Mouse (Mus musculus) limb, embryonic 11.5 days (tissue): ENCODE results near the gene Hras. TPM values are rescaled to one million over a fixed set of nuclear protein-coding genes. Genes with fewer than 3 reads are reported as not detected.
A peak's percentile ranks its signal among the peaks of the same experiment; 100 is the strongest.

ENCODE experiments used
- ATAC-seq: fragments of 200-750 bp; cut with Nextera tagmentation; 2 replicates; pipeline ENCODE4 v1.8.0; 2017; ENCODE audit warnings: low read depth; ENCODE audit not compliant: insufficient number of reproducible peaks, low FRiP score, low TSS enrichment
- DNase-seq: peaks from one replicate; pipeline ENCODE4 v3.0.0-alpha.2; 2015; ENCODE audit warnings: low spot score
- H3K27ac ChIP-seq: fragments of 300-500 bp; sonication (generic); replicated peaks from 2 replicates; pipeline ENCODE4 v1.5.1; 2014; ENCODE audit warnings: low read depth, mild to moderate bottlenecking, low read length
- H3K27me3 ChIP-seq: fragments of 300-500 bp; sonication (generic); 2 replicates; pipeline ENCODE4 v1.6.1; 2014; ENCODE audit warnings: mild to moderate bottlenecking, low read length, mixed read lengths; ENCODE audit not compliant: control insufficient read depth, insufficient read depth
- H3K36me3 ChIP-seq: fragments of 300-500 bp; sonication (generic); 2 replicates; pipeline ENCODE4 v1.6.1; 2014; ENCODE audit warnings: mild to moderate bottlenecking, low read length, moderate library complexity, mixed read lengths; ENCODE audit not compliant: control insufficient read depth, insufficient read depth
- H3K4me1 ChIP-seq: fragments of 300-500 bp; sonication (generic); 2 replicates; pipeline ENCODE4 v1.6.1; 2014; ENCODE audit warnings: low read length, mixed read lengths; ENCODE audit not compliant: control insufficient read depth, insufficient read depth
- H3K4me2 ChIP-seq: fragments of 300-500 bp; sonication (generic); 2 replicates; pipeline ENCODE4 v1.6.1; 2014; ENCODE audit warnings: low read depth, mild to moderate bottlenecking, moderate library complexity; ENCODE audit not compliant: severe bottlenecking
- H3K4me3 ChIP-seq: fragments of 300-500 bp; sonication (generic); 2 replicates; pipeline ENCODE4 v1.5.1; 2014; ENCODE audit warnings: low read depth, low read length
- H3K9ac ChIP-seq: fragments of 300-500 bp; sonication (generic); 2 replicates; pipeline ENCODE4 v1.6.1; 2014; ENCODE audit warnings: mild to moderate bottlenecking, low read length
- H3K9me3 ChIP-seq: fragments of 300-500 bp; sonication (generic); 2 replicates; pipeline ENCODE4 v1.6.1; 2016; ENCODE audit warnings: low read length; ENCODE audit not compliant: control insufficient read depth
- WGBS: fragments of 180-500 bp; shearing (Covaris S2); extraction: QIAGEN DNeasy Blood & Tissue Kit; methylation state at CpG from one replicate; pipeline ENCODE4 v1.1.7; 2014; 5-methylcytosine and 5-hydroxymethylcytosine counted together
- polyA plus RNA-seq: library from polyadenylated mRNA; unstranded; fragments of >200 nt; fragmentation: Nextera tagmentation; extraction: Ambion mirVana; gene quantifications from 2 replicates; pipeline ENCODE4 v1.2.1, GENCODE M21; 2014

Gene Hras
- polyA plus RNA-seq, 1 experiment from 2014 or later, result 98.7 TPM

DNA sequence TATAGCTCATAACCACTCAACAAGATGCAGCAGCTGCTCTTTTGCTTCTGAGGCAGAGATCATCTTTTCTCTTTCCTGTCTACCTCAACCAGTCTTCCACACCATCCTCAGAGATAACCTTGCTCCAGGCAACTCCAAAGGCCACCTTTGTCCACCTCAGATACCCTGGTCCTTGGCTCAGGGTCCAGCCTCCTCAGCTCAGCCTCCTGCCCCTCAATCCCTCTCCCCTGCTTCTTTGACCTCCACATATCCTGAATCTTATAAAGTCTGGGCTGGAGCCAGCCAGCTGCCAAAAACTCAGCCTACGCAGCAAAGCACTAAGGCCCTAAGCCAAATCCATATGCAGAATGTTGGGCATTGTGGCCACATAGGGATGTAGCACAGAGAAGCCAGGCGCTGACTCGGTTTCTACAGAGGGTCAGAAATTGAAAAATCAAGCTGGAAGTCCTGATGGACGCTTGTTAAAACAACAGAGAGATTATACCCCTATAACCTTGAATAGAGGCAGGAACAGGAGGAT is 29.0 kb upstream of the Hras start:
- no peak overlapping the region for H3K9ac ChIP-seq
- DNase-seq, result no peak
- no peaks in the 10 kb centered on the region; the same call in 1 of the 2 replicates for H3K36me3 ChIP-seq
- peaks cover 12% of the 10 kb centered on the region for H3K4me1 ChIP-seq
- no peak for ATAC-seq
- H3K27ac ChIP-seq, result peak overlapping the region; percentile 63; the same call in 1 of the 2 replicates
- no peak overlapping the region for H3K4me2 ChIP-seq
- WGBS, result 88% methylated on average over 4 of the region's 4 CpGs
- H3K4me3 ChIP-seq, result no peak overlapping the region
- no peaks in the 10 kb centered on the region for H3K27me3 ChIP-seq
- H3K9me3 ChIP-seq, result no peaks in the 10 kb centered on the region

DNA sequence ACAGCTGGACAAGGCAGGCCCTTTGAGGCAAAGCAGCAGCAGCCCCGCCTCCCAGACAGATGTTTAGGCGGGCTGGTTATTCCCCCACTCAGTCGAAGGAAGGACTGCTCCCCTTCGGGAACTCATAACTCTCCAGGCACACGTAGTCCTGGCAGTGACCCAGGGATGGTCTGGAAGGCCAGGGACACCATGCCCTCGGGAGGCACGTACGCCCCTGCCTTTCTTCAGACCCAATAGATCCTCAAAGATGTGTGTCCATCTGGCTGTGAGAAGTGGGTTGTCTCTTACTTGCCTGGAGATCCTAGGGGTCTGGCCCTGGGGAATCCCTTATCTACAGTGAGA is 28.3 kb upstream of the Hras start:
- peaks cover 12% of the 10 kb centered on the region for H3K4me1 ChIP-seq
- H3K4me3 ChIP-seq, result peak overlapping the region; percentile 48
- DNase-seq (no peak), ATAC-seq (no peak)
- peak overlapping the region; percentile 9 for H3K9ac ChIP-seq
- peak overlapping the region; percentile 88 for H3K4me2 ChIP-seq
- H3K27me3 ChIP-seq, result no peaks in the 10 kb centered on the region
- 12% methylated on average over 8 of the region's 8 CpGs for WGBS
- H3K36me3 ChIP-seq, result no peaks in the 10 kb centered on the region; the same call in 1 of the 2 replicates
- H3K27ac ChIP-seq, result peak overlapping the region; percentile 63
- no peaks in the 10 kb centered on the region for H3K9me3 ChIP-seq

DNA sequence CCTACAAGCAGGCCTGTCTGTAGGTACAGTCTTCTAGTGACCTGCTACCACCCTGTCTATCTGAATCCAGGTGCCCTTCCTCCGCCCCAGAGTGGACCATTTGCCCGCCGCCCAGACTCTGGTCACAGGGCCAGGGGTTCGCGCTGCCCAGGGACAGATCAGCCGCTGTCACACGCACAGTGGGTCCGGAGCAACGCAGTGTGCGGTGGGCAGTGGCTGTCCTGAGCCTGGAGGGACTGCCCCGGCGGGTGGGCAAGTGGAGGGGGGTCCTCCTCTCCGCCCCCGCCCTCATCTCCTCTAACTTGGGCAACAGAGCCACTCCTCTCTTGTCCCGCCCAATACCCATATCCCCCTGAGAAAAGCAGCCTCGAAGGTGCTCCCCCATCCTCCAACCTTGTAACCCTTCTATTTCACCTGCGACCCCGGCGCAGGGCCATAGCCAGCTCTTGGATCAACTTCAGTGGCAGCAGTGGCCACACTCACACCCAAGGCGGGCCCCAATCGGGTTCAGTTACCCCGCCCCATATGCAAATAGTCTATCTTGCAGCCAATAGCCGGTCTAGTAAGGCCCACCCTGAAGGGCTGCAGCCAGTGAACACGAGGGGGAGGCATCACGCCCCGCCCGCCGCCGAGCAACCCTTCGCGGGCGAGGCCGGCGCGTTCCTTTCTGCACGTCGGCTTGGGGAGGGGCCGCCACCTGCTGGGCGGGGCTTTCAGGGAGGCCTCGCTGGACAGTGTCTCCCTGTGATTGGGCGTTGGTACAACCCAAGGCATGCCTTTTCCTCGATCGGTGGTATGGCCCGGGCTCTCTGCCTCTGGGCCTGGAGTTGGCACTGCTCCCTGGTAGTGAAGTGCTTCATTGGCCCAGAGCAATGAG is 27.7 kb upstream of the Hras start:
- no peaks in the 10 kb centered on the region for H3K9me3 ChIP-seq
- DNase-seq (peak; percentile 99), ATAC-seq (peak; percentile 97)
- peak overlapping the region; percentile 63 for H3K27ac ChIP-seq
- H3K27me3 ChIP-seq, result no peaks in the 10 kb centered on the region
- peak overlapping the region; percentile 56 for H3K9ac ChIP-seq
- no peaks in the 10 kb centered on the region; the same call in 1 of the 2 replicates for H3K36me3 ChIP-seq
- peaks cover 12% of the 10 kb centered on the region for H3K4me1 ChIP-seq
- peak overlapping the region; percentile 48 for H3K4me3 ChIP-seq
- 3% methylated on average over 44 of the region's 44 CpGs for WGBS
- peak overlapping the region; percentile 88 for H3K4me2 ChIP-seq

DNA sequence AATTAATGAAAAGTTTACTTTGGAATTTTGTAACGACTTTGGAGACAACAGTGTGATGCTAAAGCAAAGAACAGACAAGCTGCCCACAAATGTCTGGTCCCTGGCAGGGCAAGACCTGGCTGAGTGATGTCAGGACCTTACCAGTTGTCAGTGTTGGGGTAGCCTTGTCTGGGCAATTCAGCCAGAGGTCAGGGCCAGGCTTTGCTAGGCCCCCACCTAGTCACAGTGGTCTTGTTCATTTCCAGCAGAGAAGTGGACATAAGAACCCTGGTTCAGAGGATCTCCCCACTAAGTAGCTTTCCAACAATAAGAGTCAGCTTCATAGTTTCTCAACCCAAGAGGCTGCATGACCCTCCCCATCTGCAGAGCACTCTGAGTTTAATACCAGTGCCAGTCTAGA is 26.6 kb upstream of the Hras start:
- no peak overlapping the region; the same call in 1 of the 2 replicates for H3K4me3 ChIP-seq

GRCm38 (mm10) chr7:141219558-141220099 is 25.8 kb upstream of the Hras start:
- Histone ChIP-seq H3K27ac (no peak overlapping the region), H3K4me1 (peaks cover 16% of the 10 kb centered on the region), H3K9ac (no peak overlapping the region), H3K36me3 (no peaks in the 10 kb centered on the region; the same call in 1 of the 2 replicates), H3K4me2 (no peak overlapping the region), H3K9me3 (no peaks in the 10 kb centered on the region), H3K4me3 (no peak overlapping the region), H3K27me3 (no peaks in the 10 kb centered on the region)
- ATAC-seq (no peak), DNase-seq (no peak)
- 95% methylated on average over 1 of the region's 1 CpGs for WGBS

More for the DNA sequence above, 26.6 kb upstream of the Hras start:
- WGBS, result 82% methylated on average over 1 of the region's 1 CpGs
- no peak overlapping the region for H3K9ac ChIP-seq
- H3K36me3 ChIP-seq, result no peaks in the 10 kb centered on the region; the same call in 1 of the 2 replicates
- no peaks in the 10 kb centered on the region for H3K27me3 ChIP-seq
- DNase-seq (no peak), ATAC-seq (no peak)
- peaks cover 12% of the 10 kb centered on the region for H3K4me1 ChIP-seq
- no peak overlapping the region for H3K27ac ChIP-seq
- peak overlapping the region; percentile 88; the same call in 1 of the 2 replicates for H3K4me2 ChIP-seq
- H3K9me3 ChIP-seq, result no peaks in the 10 kb centered on the region

- DNase-seq (no peak), ATAC-seq (no peak)
- no peaks in the 10 kb centered on the region for H3K27me3 ChIP-seq
- 87% methylated on average over 5 of the region's 5 CpGs for WGBS
- peaks cover 16% of the 10 kb centered on the region for H3K4me1 ChIP-seq
- H3K27ac ChIP-seq, result no peak overlapping the region
- no peak overlapping the region for H3K4me3 ChIP-seq
- H3K4me2 ChIP-seq, result no peak overlapping the region
- no peaks in the 10 kb centered on the region; the same call in 1 of the 2 replicates for H3K36me3 ChIP-seq
- H3K9ac ChIP-seq, result no peak overlapping the region
- no peaks in the 10 kb centered on the region for H3K9me3 ChIP-seq
Observed at GRCm38 (mm10) chr7:141218557-141219133, 24.8 kb upstream of the Hras start.

DNA sequence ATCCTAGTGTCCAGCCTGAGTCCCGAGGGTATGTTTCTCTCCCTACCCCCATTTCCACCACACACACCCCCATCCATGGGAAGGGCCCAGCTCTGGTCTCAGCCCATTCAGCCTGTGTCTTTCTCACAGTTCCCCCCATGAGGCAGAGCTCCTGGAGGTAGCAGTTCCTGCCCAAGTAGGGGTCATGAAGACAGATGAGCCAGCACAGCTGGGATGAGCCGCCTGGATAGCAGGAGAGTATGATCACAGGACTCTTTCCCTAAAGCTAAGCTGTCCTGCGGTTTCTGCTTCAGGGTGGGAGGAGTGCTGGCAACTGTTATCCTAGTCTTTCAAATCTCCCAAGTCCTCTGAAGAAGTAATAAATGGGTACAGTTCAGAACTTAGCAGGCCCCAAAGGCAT is 24.3 kb upstream of the Hras start:
- peaks cover 16% of the 10 kb centered on the region for H3K4me1 ChIP-seq
- H3K27ac ChIP-seq, result no peak overlapping the region
- H3K36me3 ChIP-seq, result no peaks in the 10 kb centered on the region; the same call in 1 of the 2 replicates
- H3K9me3 ChIP-seq, result no peaks in the 10 kb centered on the region
- ATAC-seq (no peak), DNase-seq (no peak)
- no peak overlapping the region for H3K9ac ChIP-seq
- no peak overlapping the region for H3K4me3 ChIP-seq
- no peak overlapping the region for H3K4me2 ChIP-seq
- 84% methylated on average over 3 of the region's 3 CpGs for WGBS
- H3K27me3 ChIP-seq, result no peaks in the 10 kb centered on the region

DNA sequence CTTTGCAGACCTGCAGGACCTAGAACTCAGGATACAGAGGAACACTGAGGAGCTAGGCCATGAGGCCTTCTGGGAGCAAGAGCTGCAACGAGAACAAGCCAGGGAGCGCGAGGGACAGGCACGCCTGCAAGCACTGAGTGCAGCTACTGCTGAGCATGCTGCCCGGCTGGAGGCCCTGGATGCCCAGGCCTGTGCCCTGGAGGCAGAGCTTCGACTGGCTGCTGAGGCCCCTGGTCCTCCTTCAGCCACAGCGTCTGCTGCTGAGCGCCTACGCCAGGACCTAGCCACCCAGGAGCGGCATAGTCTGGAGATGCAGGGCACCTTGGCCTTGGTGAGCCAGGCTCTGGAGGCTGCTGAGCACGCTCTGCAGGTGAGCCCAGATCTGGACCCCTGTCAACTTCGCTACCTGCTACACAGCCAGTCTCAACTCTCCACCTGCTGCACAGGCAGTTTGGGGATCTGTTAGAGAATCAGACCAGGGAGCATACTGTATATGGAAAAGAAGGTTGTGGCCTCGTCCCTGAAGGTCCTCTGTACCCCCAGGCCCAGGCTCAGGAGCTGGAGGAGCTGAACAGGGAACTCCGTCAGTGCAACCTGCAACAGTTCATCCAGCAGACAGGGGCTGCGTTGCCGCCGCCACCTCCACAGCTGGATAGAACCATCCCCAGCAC is 23.7 kb upstream of the Hras start:
- ATAC-seq, result no peak
- Histone ChIP-seq H3K27ac (no peak overlapping the region), H3K9me3 (no peaks in the 10 kb centered on the region), H3K9ac (no peak overlapping the region), H3K4me1 (peaks cover 14% of the 10 kb centered on the region), H3K4me3 (no peak overlapping the region), H3K27me3 (no peaks in the 10 kb centered on the region), H3K4me2 (no peak overlapping the region), H3K36me3 (no peaks in the 10 kb centered on the region; the same call in 1 of the 2 replicates)
- 88% methylated on average over 17 of the region's 17 CpGs for WGBS
- no peak for DNase-seq
